Mouse (Mus musculus): ENCODE results near the gene 2310022B05Rik.

2310022B05Rik gene

GRCm38 (mm10) chr8:124608239-124608971 lies 54.8 kb downstream of the 2310022B05Rik start:
- no peak for DNase-seq (ENCODE audit: low spot score)

GRCm38 (mm10) chr8:124604066-124604465 lies 59.1 kb downstream of the 2310022B05Rik start:
- no peak for DNase-seq (ENCODE audit: low spot score)

- DNase-seq (ENCODE audit: low spot score): no peak
Observed at GRCm38 (mm10) chr8:124589393-124589792, 73.8 kb downstream of the 2310022B05Rik start.

GRCm38 (mm10) chr8:124586556-124586955 lies 76.6 kb downstream of the 2310022B05Rik start:
- DNase-seq (ENCODE audit: low spot score): no peak

All from ovary, postnatal 14 days (tissue).